Comparison of ENCODE assay signal across 31 mouse cellular contexts in genomic region chr13:83266591-83266990, GRCm38 (mm10).
"Had no signal": no experiment of that assay in that cellular context is flagged by ENCODE, and none has a peak within 500 bp of the region (broad histone marks: within the 10 kb centered on the region; RNA-seq: fewer than 3 reads in every experiment).

No protein-coding gene starts in this region.

- H3K9ac ChIP-seq: limb, embryonic 12.5 days; limb, embryonic 13.5 days; limb, embryonic 15.5 days; liver, embryonic 12.5 days; liver, embryonic 13.5 days; liver, embryonic 14.5 days; liver, embryonic 15.5 days; liver, postnatal 0 days; lung, embryonic 14.5 days; lung, embryonic 15.5 days; midbrain, embryonic 12.5 days; midbrain, embryonic 15.5 days; neural tube, embryonic 12.5 days; neural tube, embryonic 13.5 days had no signal

- H3K9me3 ChIP-seq: limb, embryonic 10.5 days; limb, embryonic 12.5 days; limb, embryonic 13.5 days; limb, embryonic 15.5 days; liver, embryonic 12.5 days; liver, embryonic 13.5 days; liver, embryonic 15.5 days; lung, embryonic 15.5 days; megakaryocyte, embryonic 14.5 days; midbrain, embryonic 10.5 days; midbrain, embryonic 12.5 days; midbrain, embryonic 15.5 days; neural tube, embryonic 12.5 days; neural tube, embryonic 13.5 days had no signal

- H3K36me3 ChIP-seq: limb, embryonic 10.5 days; limb, embryonic 12.5 days; limb, embryonic 13.5 days; limb, embryonic 15.5 days; liver, embryonic 12.5 days; liver, embryonic 13.5 days; liver, embryonic 15.5 days; lung, embryonic 15.5 days; midbrain, embryonic 10.5 days; midbrain, embryonic 12.5 days; midbrain, embryonic 15.5 days; neural tube, embryonic 12.5 days; neural tube, embryonic 13.5 days had no signal

- ATAC-seq: liver, embryonic 12.5 days; liver, postnatal 0 days; lung, postnatal 0 days; midbrain, embryonic 15.5 days; midbrain, embryonic 16.5 days had no signal

- H3K4me2 ChIP-seq: limb, embryonic 12.5 days; limb, embryonic 13.5 days; limb, embryonic 15.5 days; liver, embryonic 11.5 days; liver, embryonic 12.5 days; liver, embryonic 13.5 days; liver, embryonic 15.5 days; lung, embryonic 14.5 days; lung, embryonic 15.5 days; midbrain, embryonic 12.5 days; midbrain, embryonic 15.5 days; neural tube, embryonic 12.5 days; neural tube, embryonic 13.5 days had no signal

- DNase-seq: left cerebral cortex, postnatal 4 days; liver; liver, embryonic 13.5 days; liver, postnatal 0 days; lung, adult 18-20 months; lung, adult 2 months; lung, postnatal 10 days; lung, postnatal 14 days; lung, postnatal 36 days; lung, postnatal 4 days; midbrain, embryonic 14.5 days had no signal

- H3K4me1 ChIP-seq: limb, embryonic 10.5 days; limb, embryonic 12.5 days; limb, embryonic 13.5 days; limb, embryonic 15.5 days; liver, embryonic 12.5 days; liver, embryonic 15.5 days; lung, embryonic 15.5 days; midbrain, embryonic 10.5 days; midbrain, embryonic 12.5 days; midbrain, embryonic 15.5 days; neural tube, embryonic 12.5 days; neural tube, embryonic 13.5 days had no signal

- H3K27me3 ChIP-seq: limb, embryonic 12.5 days; limb, embryonic 13.5 days; limb, embryonic 15.5 days; liver, embryonic 12.5 days; liver, embryonic 13.5 days; liver, embryonic 15.5 days; lung, embryonic 15.5 days; megakaryocyte, embryonic 14.5 days; midbrain, embryonic 12.5 days; midbrain, embryonic 15.5 days; neural tube, embryonic 12.5 days; neural tube, embryonic 13.5 days had no signal

- H3K27ac ChIP-seq: limb, embryonic 10.5 days; limb, embryonic 12.5 days; limb, embryonic 13.5 days; limb, embryonic 15.5 days; liver, embryonic 12.5 days; liver, embryonic 13.5 days; liver, embryonic 14.5 days; liver, embryonic 15.5 days; lung, embryonic 15.5 days; macrophage; midbrain, embryonic 10.5 days; midbrain, embryonic 12.5 days; midbrain, embryonic 15.5 days; neural tube, embryonic 12.5 days; neural tube, embryonic 13.5 days had no signal

- H3K4me3 ChIP-seq: limb, embryonic 10.5 days; limb, embryonic 12.5 days; limb, embryonic 13.5 days; limb, embryonic 15.5 days; liver, embryonic 12.5 days; liver, embryonic 13.5 days; liver, embryonic 15.5 days; lung, embryonic 15.5 days; megakaryocyte, embryonic 14.5 days; midbrain, embryonic 10.5 days; midbrain, embryonic 12.5 days; midbrain, embryonic 15.5 days; myocyte; neural tube, embryonic 12.5 days; neural tube, embryonic 13.5 days had no signal
